Mouse (Mus musculus): ENCODE measurements around the gene Cacna1a. TPM values are rescaled to one million over a fixed set of nuclear protein-coding genes. Genes with fewer than 3 reads are reported as not detected.

Gene Cacna1a
- polyA plus RNA-seq, 1 experiment from 2014 or later, result 6.0 TPM

DNA sequence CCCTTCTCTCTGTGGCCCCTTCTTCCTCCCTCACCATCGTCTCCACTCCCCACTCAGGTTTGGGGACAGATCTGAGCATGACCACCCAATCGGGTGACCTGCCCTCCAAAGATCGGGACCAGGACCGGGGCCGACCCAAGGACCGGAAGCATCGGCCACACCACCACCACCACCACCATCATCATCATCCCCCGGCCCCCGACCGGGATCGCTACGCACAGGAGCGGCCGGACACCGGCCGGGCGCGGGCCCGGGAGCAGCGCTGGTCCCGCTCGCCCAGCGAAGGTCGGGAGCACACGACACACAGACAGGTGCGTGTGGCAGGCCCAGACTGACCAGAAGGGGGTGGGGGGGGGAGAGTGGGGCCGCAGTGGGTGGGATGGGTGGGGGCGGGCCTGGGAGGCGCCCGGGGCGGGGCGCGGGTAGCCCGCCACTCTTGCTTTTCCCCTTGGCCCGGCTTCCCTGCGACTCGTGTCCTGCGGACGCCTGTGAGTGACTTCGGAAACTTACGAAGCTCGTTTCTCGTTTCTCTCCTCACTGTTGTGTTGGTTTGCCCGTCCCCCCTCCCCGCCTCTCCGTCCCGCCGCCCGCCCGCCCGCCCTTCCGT is 250.4 kb downstream of the Cacna1a start:
- Histone ChIP-seq H3K36me3 (replicated peaks; ENCODE audit: control insufficient read depth, insufficient read depth, low read depth, low read length) (no peaks in the 10 kb centered on the region), H3K27me3 (ENCODE audit: control insufficient read depth, insufficient read depth, low read length) (no peaks in the 10 kb centered on the region), H3K4me2 (ENCODE audit: low read depth, low read length) (peak overlapping the region; percentile 89), H3K4me3 (ENCODE audit: low read depth, low read length) (peak overlapping the region; percentile 57), H3K9ac (replicated peaks; ENCODE audit: low read length) (peak overlapping the region; percentile 82), H3K27ac (replicated peaks; ENCODE audit: low read depth, low read length) (peak overlapping the region; percentile 95), H3K9me3 (replicated peaks; ENCODE audit: control insufficient read depth, low read length) (no peaks in the 10 kb centered on the region), H3K4me1 (ENCODE audit: control insufficient read depth, insufficient read depth, low read length) (peaks cover 2% of the 10 kb centered on the region)
- DNase-seq (ENCODE audit: low spot score), result peak; percentile 64
- peak; percentile 34 for ATAC-seq (replicated peaks; ENCODE audit: insufficient number of reproducible peaks, low FRiP score, low TSS enrichment, low read depth)
- whole genome bisulfite sequencing, result under 1% methylated on average over 44 of the region's 52 CpGs

DNA sequence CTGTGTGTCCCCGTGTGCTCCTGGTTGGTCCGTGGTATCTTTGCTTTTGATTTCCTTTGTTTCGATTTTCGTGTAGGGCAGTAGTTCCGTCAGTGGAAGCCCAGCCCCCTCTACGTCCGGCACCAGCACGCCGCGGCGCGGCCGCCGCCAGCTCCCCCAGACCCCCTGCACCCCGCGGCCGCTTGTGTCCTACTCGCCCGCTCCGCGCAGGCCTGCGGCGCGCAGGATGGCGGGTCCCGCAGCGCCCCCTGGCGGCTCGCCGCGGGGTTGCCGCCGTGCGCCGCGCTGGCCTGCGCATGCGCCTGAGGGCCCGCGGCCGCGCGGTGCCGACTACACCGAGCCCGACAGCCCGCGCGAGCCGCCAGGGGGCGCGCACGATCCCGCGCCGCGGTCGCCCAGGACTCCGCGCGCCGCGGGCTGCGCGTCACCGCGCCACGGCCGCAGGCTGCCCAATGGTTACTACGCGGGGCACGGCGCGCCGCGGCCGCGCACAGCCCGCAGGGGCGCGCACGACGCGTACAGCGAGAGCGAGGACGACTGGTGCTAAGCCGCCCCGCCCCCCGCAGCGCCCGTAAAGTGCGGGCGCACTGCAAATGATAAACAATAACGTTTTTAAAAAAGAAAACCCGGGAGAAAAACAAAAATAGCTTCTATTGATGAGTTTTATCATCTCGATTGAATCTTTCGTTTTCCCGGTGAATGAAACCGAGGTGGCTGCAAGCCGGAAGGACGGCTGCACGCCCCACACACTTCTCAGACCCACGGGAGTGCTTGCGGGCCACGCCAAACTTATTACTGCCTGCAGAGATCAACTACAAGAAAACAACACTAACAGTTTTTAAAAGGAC is 251.1 kb downstream of the Cacna1a start:
- Histone ChIP-seq H3K4me3 (ENCODE audit: low read depth, low read length) (peak overlapping the region; percentile 57), H3K36me3 (replicated peaks; ENCODE audit: control insufficient read depth, insufficient read depth, low read depth, low read length) (no peaks in the 10 kb centered on the region), H3K9ac (replicated peaks; ENCODE audit: low read length) (peak overlapping the region; percentile 82), H3K4me1 (ENCODE audit: control insufficient read depth, insufficient read depth, low read length) (peaks cover 2% of the 10 kb centered on the region), H3K27ac (replicated peaks; ENCODE audit: low read depth, low read length) (peak overlapping the region; percentile 95), H3K9me3 (replicated peaks; ENCODE audit: control insufficient read depth, low read length) (no peaks in the 10 kb centered on the region), H3K27me3 (ENCODE audit: control insufficient read depth, insufficient read depth, low read length) (no peaks in the 10 kb centered on the region), H3K4me2 (ENCODE audit: low read depth, low read length) (peak overlapping the region; percentile 89)
- DNase-seq (ENCODE audit: low spot score), result peak; percentile 96
- WGBS, result under 1% methylated on average over 106 of the region's 106 CpGs
- peak; percentile 90 for ATAC-seq (replicated peaks; ENCODE audit: insufficient number of reproducible peaks, low FRiP score, low TSS enrichment, low read depth)

DNA sequence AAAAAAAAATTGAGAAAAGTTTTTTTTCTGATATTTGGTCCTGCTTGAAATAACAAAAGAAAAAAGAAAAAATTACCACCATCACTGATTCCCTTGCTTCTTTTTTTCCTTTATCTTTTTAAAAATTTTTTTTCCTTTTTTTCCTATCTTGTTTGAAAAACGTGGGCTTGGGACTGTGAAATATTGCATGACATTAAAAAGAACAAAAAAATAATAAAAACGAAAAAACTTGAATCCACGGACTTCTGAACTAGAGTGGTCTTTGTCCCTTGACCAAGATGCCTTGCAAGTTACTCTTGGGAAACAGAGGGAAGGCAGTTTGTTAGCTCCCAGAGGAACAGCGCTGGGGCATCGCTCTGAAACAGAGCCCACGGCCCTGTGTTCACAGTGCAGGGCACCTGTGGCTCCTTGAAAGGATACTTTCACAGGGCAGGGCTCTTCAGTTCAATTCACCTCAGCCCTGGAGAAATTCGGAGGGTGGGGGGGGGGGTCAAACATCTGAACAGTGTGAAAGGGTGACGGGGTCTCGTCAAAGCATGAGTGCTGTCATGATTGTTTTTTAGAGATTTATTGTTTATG is 251.9 kb downstream of the Cacna1a start:
- Histone ChIP-seq H3K4me1 (ENCODE audit: control insufficient read depth, insufficient read depth, low read length) (peaks cover 2% of the 10 kb centered on the region), H3K27me3 (ENCODE audit: control insufficient read depth, insufficient read depth, low read length) (no peaks in the 10 kb centered on the region), H3K4me2 (ENCODE audit: low read depth, low read length) (peak overlapping the region; percentile 89), H3K9me3 (replicated peaks; ENCODE audit: control insufficient read depth, low read length) (no peaks in the 10 kb centered on the region), H3K4me3 (ENCODE audit: low read depth, low read length) (peak overlapping the region; percentile 57), H3K27ac (replicated peaks; ENCODE audit: low read depth, low read length) (0 out of 2 replicates have a peak overlapping the region, but pooled peaks have one; percentile 95), H3K36me3 (replicated peaks; ENCODE audit: control insufficient read depth, insufficient read depth, low read depth, low read length) (no peaks in the 10 kb centered on the region), H3K9ac (replicated peaks; ENCODE audit: low read length) (0 out of 2 replicates have a peak overlapping the region, but pooled peaks have one; percentile 14)
- 27% methylated on average over 9 of the region's 9 CpGs for WGBS
- no peak for DNase-seq (ENCODE audit: low spot score)
- no peak for ATAC-seq (replicated peaks; ENCODE audit: insufficient number of reproducible peaks, low FRiP score, low TSS enrichment, low read depth)

DNA sequence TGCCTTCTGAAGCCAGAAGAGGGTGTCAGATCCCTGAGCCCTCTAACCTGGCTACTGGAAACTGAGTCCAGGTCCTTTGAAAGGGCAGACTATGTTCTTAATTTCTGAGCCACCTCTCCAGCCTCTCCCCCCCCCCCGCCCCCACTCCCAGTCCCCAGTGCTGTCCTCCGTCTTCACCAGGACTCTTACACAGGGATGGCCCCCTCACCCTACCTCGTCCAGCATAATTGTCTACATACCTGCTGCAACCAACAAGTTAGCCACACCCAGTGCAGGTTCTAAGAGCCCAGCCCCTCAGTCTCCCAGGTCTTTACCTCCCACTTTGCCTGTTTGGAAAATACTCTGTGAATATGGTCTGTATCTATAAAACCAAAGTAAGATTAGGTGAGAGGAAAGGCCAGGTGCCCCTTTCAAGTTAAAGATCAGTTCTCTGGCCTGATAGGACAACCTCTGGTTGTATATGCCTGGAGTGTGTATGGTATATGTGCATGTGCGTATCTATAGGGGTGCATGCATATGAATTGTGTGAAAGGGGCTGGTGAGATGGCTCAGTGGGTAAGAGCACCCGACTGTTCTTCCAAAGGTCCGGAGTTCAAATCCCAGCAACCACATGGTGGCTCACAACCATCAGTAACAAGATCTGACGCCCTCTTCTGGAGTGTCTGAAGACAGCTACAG is 252.5 kb downstream of the Cacna1a start:
- H3K36me3 ChIP-seq (replicated peaks; ENCODE audit: control insufficient read depth, insufficient read depth, low read depth, low read length), result no peaks in the 10 kb centered on the region
- H3K4me2 ChIP-seq (ENCODE audit: low read depth, low read length), result no peak overlapping the region
- no peak for ATAC-seq (replicated peaks; ENCODE audit: insufficient number of reproducible peaks, low FRiP score, low TSS enrichment, low read depth)
- H3K27me3 ChIP-seq (ENCODE audit: control insufficient read depth, insufficient read depth, low read length), result no peaks in the 10 kb centered on the region
- DNase-seq (ENCODE audit: low spot score), result no peak
- H3K27ac ChIP-seq (replicated peaks; ENCODE audit: low read depth, low read length), result no peak overlapping the region
- H3K4me1 ChIP-seq (ENCODE audit: control insufficient read depth, insufficient read depth, low read length), result no peaks in the 10 kb centered on the region
- H3K4me3 ChIP-seq (ENCODE audit: low read depth, low read length), result no peak overlapping the region
- H3K9ac ChIP-seq (replicated peaks; ENCODE audit: low read length), result no peak overlapping the region
- WGBS, result 68% methylated on average over 7 of the region's 7 CpGs
- H3K9me3 ChIP-seq (replicated peaks; ENCODE audit: control insufficient read depth, low read length), result no peaks in the 10 kb centered on the region

DNA sequence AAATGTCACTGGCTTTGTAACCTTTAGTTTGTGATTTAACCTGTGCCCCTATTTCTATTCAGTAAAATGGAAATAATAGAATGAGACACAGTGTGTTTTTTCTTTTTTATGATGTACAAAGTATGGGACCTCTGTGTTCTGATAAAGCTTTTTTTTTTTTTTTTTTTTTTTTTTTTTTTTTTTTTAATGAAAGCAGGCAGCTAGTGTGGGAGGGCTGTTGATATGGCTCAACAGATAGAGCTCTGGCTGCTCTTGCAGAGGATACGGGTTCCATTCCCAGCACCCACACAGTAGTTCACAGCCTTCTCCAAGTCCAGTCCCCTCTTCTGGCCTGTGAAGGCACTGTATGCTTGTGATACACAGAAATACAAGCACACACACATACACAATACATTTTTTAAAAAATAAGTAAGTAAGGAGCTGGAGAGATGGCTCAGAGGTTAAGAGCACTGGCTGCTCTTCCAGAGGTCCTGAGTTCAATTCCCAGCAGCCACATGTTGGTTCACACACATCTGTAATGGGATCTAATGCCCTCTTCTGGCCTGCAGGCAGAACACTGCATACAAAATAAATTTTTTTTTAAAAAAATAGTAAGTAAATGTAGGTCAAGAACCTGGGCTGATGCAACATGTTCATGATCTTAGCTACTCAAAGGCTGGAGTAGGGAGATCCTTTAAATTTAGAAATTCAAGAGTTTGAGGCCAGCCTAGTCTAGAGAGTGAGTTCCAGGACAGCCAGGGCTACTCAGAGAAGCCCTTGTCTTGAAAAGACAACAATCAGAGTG is 253.5 kb downstream of the Cacna1a start:
- H3K4me1 ChIP-seq (ENCODE audit: control insufficient read depth, insufficient read depth, low read length), result no peaks in the 10 kb centered on the region
- DNase-seq (ENCODE audit: low spot score) (no peak), ATAC-seq (replicated peaks; ENCODE audit: insufficient number of reproducible peaks, low FRiP score, low TSS enrichment, low read depth) (no peak)
- no peak overlapping the region for H3K4me3 ChIP-seq (ENCODE audit: low read depth, low read length)
- H3K27ac ChIP-seq (replicated peaks; ENCODE audit: low read depth, low read length), result no peak overlapping the region
- 77% methylated on average over 1 of the region's 1 CpGs for WGBS
- H3K9ac ChIP-seq (replicated peaks; ENCODE audit: low read length), result no peak overlapping the region
- H3K4me2 ChIP-seq (ENCODE audit: low read depth, low read length), result no peak overlapping the region
- no peaks in the 10 kb centered on the region for H3K27me3 ChIP-seq (ENCODE audit: control insufficient read depth, insufficient read depth, low read length)
- H3K36me3 ChIP-seq (replicated peaks; ENCODE audit: control insufficient read depth, insufficient read depth, low read depth, low read length), result no peaks in the 10 kb centered on the region
- H3K9me3 ChIP-seq (replicated peaks; ENCODE audit: control insufficient read depth, low read length), result no peaks in the 10 kb centered on the region

DNA sequence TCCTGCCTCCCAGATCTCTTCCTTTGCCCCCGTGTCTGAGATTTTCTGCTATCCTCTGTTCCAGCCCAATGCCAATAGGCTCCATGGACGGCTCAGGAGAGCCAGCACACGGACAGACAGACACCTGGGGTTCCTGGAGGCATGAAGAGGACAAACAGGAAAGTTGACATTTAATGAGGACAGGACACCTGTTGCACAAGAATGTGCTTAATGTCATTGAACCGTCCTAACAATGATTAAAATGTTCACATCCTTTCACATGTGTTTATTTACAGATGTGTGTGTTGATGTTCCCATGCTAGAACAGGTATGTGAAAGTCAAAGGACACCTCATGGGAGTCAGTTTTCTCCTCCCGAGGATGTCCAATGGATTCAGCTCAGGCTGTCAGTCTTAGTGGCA is 254.8 kb downstream of the Cacna1a start:
- Histone ChIP-seq H3K4me3 (ENCODE audit: low read depth, low read length) (no peak overlapping the region), H3K27ac (replicated peaks; ENCODE audit: low read depth, low read length) (no peak overlapping the region), H3K9ac (replicated peaks; ENCODE audit: low read length) (no peak overlapping the region), H3K9me3 (replicated peaks; ENCODE audit: control insufficient read depth, low read length) (no peaks in the 10 kb centered on the region), H3K4me1 (ENCODE audit: control insufficient read depth, insufficient read depth, low read length) (peaks cover 5% of the 10 kb centered on the region; the same call in 1 of the 2 replicates), H3K4me2 (ENCODE audit: low read depth, low read length) (no peak overlapping the region), H3K36me3 (replicated peaks; ENCODE audit: control insufficient read depth, insufficient read depth, low read depth, low read length) (no peaks in the 10 kb centered on the region), H3K27me3 (ENCODE audit: control insufficient read depth, insufficient read depth, low read length) (no peaks in the 10 kb centered on the region)
- ATAC-seq (replicated peaks; ENCODE audit: insufficient number of reproducible peaks, low FRiP score, low TSS enrichment, low read depth) (no peak), DNase-seq (ENCODE audit: low spot score) (no peak)
- 74% methylated on average over 5 of the region's 5 CpGs for WGBS

DNA sequence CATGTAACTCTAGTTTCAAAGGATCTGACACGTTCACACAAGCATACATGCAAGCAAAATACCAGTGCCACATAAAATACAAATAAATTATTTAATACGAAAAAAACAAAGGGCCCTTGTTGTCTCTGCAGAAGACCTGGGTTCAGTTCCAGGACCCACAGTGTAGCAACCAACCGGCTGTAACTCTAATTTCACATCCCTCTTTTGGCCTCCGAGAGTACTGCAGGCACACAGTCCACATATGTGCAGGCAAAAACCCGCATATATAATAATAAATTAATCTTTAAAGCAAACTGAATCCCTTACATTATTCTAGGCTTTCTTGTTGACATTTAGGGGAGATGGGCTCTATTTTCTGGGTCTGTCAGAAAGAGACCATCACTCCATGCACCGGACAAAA is 258.6 kb downstream of the Cacna1a start:
- no peaks in the 10 kb centered on the region for H3K36me3 ChIP-seq (replicated peaks; ENCODE audit: control insufficient read depth, insufficient read depth, low read depth, low read length)
- 53% methylated on average over 6 of the region's 6 CpGs for WGBS
- DNase-seq (ENCODE audit: low spot score) (peak; percentile 54), ATAC-seq (replicated peaks; ENCODE audit: insufficient number of reproducible peaks, low FRiP score, low TSS enrichment, low read depth) (no peak)
- H3K27me3 ChIP-seq (ENCODE audit: control insufficient read depth, insufficient read depth, low read length), result no peaks in the 10 kb centered on the region
- no peak overlapping the region for H3K4me3 ChIP-seq (ENCODE audit: low read depth, low read length)
- peaks cover 5% of the 10 kb centered on the region; the same call in 1 of the 2 replicates for H3K4me1 ChIP-seq (ENCODE audit: control insufficient read depth, insufficient read depth, low read length)
- no peaks in the 10 kb centered on the region for H3K9me3 ChIP-seq (replicated peaks; ENCODE audit: control insufficient read depth, low read length)
- no peak overlapping the region; the same call in 1 of the 2 replicates for H3K4me2 ChIP-seq (ENCODE audit: low read depth, low read length)
- H3K27ac ChIP-seq (replicated peaks; ENCODE audit: low read depth, low read length), result no peak overlapping the region
- H3K9ac ChIP-seq (replicated peaks; ENCODE audit: low read length), result no peak overlapping the region
